Mouse (Mus musculus) lung, adult 2 months (tissue): Measurements from ENCODE around the gene Map4k2.

Experiments used
- CTCF ChIP-seq: fragments of 200-500 bp; IDR thresholded peaks from 2 replicates; pipeline ENCODE4 v1.5.1; 2011; ENCODE audit warnings: mild to moderate bottlenecking, low read length, control low read depth; ENCODE audit not compliant: insufficient read depth
- POLR2A ChIP-seq: fragments of 200-500 bp; IDR thresholded peaks from 2 replicates; pipeline ENCODE4 v1.6.1; 2011; ENCODE audit warnings: low read depth, mild to moderate bottlenecking, control low read depth, low read length, borderline replicate concordance; ENCODE audit errors: extremely low read depth

GRCm38 (mm10) chr19:6361291-6361690 is 20.4 kb downstream of the Map4k2 start:
- no peak for TF ChIP-seq POLR2A
- no peak for TF ChIP-seq CTCF
